Mouse (Mus musculus): ENCODE measurements around the gene Skp1a.

DNA sequence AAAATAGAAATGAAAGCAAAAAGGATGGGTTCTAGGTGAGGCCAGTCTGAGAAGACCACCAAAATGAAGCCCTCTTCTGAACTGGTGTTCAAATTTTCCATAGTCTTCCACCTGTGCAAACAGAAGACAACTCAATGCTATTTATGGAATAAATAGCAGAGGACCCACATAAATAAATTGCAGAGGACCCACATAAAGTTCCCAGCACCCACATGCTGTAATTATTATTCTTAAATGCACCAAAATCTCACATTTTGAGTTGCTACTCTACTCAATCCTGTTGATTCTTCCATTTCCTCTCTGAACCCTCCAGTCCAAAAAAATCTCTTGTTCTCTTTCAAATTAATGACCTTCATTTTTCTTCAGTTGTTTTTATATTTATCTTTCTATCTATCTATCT lies 17.9 kb upstream of the Skp1a start, which contains the start of gene Olfr1371:
- no peak for TF ChIP-seq USF1 (IDR thresholded peaks at IDR 0.05; ENCODE audit: low read depth, low read length)
- no peak for TF ChIP-seq CTCF (IDR thresholded peaks at IDR 0.05 in 2 of 3, conservative IDR thresholded peaks at IDR 0.05 in 1 of 3; ENCODE audit: control insufficient read depth in 1 of 3, insufficient read depth in 1 of 3, low read depth in 2 of 3, low read length in 3 of 3, poor library complexity in 1 of 3, severe bottlenecking in 1 of 3)
- TF ChIP-seq EP300 (IDR thresholded peaks at IDR 0.05; ENCODE audit: low read depth in 1 of 2, low read length in 2 of 2), result no peak
- no peak for TF ChIP-seq MAX (IDR thresholded peaks at IDR 0.05; ENCODE audit: low read length)
- TF ChIP-seq MYC (IDR thresholded peaks at IDR 0.05; ENCODE audit: low read depth, low read length), result no peak
- no peak for TF ChIP-seq POLR2A (IDR thresholded peaks at IDR 0.05; ENCODE audit: control insufficient read depth in 1 of 2, insufficient read depth in 1 of 2, low read depth in 1 of 2, low read length in 2 of 2, poor library complexity in 1 of 2)
- TF ChIP-seq MAFK (IDR thresholded peaks at IDR 0.05; ENCODE audit: borderline replicate concordance, low read depth, low read length), result no peak
- no peak for TF ChIP-seq SMC3 (IDR thresholded peaks at IDR 0.05; ENCODE audit: low read depth, low read length)
- TF ChIP-seq ZMIZ1 (IDR thresholded peaks at IDR 0.05; ENCODE audit: low read depth, low read length), result no peak
- TF ChIP-seq HCFC1 (IDR thresholded peaks at IDR 0.05; ENCODE audit: low read depth, low read length), result no peak
- no peak for TF ChIP-seq JUND (IDR thresholded peaks at IDR 0.05; ENCODE audit: low read depth, low read length)
- no peak for TF ChIP-seq MAZ (IDR thresholded peaks at IDR 0.05; ENCODE audit: low read depth, low read length)
